Mouse (Mus musculus) ES-CJ7 (cell line): ENCODE data around the gene Cdc42ep3.

ENCODE experiments used
- DNase-seq: peaks from one replicate; pipeline ENCODE4 v3.0.0; 2011; ENCODE audit warnings: low read depth, low spot score

The Cdc42ep3 gene

DNA sequence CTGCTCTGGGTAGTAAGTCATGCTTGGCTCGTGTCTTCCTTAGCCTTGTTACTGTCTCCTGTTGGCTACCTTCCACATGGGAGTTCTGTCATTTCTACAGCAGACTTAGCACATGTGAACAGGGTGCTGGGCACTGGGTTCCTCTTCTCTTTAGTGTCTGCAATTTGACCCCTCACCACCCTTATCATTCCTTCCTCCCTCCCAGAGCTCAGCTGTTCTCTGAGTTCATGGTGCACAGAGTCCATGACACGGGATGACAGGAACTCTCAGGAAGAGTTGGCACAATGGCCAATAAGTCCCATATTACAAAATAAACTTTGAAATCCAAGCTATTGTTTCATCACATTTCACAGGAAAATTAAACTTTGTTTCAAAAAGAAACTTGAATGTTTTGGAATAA lies 64.2 kb downstream of the Cdc42ep3 start:
- DNase-seq: no peak

GRCm38 (mm10) chr17:79287302-79287701 lies 67.6 kb downstream of the Cdc42ep3 start:
- DNase-seq: no peak

DNA sequence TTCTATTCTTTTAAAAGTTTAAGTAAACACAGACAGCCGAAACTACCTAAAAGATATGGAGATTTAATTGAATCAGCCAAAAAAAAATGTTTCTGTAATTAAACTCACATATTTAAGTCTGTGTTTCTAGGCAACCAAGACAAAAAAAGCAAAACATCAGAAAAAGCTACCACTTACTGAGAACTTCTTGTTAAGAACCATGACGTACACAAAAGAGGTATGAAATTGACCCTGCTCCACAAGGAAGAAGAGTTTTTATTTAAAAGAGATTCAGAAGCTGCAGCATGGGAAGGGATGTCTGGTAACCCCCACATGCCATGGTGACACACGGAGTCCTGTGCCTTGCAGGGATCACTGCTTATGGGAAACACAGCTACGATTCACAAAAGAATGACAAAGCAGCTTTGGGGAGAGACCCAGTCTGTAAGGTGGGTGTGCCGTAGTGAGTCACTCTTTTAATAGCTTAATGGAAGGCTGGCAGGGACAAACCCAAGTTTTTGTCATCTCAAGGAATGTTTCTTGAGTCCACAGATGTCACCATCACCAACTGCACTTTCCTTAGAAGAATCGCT lies 69.8 kb downstream of the Cdc42ep3 start:
- DNase-seq: no peak
